Mouse (Mus musculus) right cerebral cortex, postnatal 14 days (tissue): ENCODE measurements around the gene Pde5a.

Experiments
- DNase-seq: peaks from one replicate; pipeline ENCODE4 v3.0.0; 2022

The Pde5a gene

DNA sequence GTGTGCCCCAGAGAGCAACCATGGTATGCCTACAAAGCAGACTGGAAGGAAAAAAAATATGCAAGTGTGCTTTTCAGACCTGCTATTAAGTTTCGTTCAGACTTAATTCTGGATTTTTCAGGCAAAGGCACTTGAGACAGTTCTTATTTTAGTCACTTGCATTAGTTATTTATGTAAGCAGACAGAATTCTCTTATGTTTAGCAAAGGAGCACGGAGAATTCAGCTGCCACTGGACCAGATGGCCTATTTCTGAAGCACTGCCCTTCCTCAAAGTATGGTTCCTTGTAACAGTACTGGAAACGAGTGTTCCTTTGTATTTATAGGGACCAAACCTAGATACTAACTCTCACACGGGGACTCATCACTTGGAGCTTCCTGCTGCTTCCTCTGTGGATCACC lies 38.2 kb downstream of the Pde5a start:
- DNase-seq: no peak

DNA sequence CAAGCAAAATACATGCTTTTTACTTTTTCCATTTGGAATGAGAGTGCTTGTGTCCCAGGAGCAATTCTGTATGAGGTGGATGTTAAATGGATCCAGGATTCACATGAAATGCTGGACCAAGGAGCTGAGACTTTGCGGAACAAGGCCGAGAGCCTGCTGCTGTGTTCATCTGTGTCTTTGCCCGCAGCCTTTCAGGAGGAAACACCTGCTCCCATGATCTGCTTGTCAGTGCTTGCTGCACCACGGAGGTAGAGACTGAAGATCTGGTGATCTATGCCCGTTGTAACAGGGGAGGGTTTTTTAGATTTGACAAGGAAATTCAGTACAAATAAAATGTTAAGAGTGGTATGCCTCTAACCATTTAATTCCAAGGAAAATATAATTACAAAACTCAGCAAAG lies 39.1 kb downstream of the Pde5a start:
- DNase-seq: no peak

DNA sequence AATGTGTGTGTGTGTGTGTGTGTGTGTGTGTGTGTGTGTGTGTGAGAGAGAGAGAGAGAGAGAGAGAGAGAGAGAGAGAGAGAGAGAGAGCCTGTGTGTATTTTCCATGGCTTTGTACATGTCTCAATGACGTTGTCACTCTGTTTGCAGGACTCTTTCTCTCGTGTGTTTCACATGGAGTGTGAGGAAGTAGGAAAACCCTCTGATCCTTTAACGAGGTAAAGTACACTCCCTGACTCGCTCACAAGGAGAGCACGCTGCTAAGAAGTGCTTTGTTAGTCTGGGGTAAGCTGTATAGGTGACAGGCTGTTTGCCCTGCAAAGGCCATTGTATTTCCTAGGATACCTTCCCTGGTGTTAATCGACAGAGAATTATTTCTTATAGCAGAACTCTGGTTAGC lies 52.7 kb downstream of the Pde5a start:
- no peak for DNase-seq

DNA sequence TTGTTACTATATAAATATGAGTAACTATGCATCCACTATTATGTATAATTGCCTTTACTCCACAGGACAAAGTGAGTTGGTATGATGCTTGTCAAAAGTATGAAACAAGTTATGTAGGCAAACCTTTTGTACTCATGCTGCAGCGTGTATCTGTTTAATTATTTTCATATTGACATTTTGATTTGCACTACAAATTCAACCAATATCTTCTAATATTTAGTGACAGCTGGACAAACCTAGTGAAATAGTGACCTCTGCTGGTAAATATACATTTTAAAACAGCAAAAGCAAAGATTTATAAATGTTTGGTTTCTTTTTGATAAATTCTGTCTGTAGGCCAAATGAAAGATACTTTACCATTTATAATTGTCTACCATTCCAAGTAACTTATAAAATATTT lies 55.5 kb downstream of the Pde5a start:
- DNase-seq: no peak

DNA sequence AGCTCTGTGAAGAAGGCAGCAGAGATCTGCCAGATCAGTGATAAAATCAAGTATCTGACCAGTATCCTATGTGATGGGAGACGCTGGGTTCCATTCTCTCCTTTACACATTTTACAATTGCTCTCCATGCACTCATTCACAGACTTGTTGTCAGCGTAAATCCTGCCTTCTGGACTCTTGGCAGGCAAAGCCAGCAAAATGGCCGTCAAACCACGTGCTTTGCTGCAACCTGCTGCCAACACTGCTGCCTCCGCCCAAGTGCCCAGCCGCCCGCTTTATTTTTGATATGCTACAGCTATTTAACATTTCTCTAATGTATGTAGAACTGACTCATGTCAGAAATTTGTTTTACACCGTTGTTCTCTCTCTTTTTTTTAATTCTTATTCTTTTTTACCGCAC lies 59.6 kb downstream of the Pde5a start:
- DNase-seq: peak; percentile 47

DNA sequence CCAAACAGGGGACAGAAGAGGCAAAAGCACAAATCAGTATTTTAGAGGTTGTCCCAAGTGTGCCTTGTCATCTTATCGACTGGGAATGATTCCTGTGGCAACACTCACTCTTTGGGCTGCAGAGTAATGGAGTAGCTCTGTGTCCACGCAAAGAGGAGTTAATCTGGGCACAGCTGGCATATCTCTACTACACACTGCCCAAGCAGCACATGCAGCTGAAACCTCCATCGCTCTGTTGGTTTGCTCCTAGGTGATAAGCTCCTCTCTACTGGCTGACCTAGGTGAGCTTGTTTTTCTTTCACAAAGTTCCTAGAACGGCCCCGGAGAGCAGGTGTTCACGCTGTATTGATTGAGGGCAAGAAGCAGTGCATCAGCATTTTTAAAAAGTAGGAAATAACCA lies 60.8 kb downstream of the Pde5a start:
- no peak for DNase-seq

DNA sequence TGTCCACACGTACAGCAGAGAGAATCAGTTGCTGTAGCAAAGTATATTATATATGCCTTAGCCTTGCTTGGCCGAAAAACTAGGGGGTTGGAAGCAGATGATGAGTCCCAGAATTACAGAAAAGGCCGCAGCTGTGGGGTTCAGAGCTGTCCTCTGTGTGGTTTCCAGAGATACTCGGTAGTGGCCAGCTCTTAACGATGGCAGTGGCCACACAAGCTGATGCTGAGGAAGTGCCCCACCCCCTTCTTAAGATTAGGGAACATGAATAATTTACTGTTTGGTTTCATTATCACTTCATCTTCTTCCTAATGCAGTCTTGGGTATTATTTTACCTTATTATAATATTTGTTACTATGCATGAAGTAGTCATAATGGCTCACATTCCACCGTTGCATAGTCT lies 71.3 kb downstream of the Pde5a start:
- no peak for DNase-seq

DNA sequence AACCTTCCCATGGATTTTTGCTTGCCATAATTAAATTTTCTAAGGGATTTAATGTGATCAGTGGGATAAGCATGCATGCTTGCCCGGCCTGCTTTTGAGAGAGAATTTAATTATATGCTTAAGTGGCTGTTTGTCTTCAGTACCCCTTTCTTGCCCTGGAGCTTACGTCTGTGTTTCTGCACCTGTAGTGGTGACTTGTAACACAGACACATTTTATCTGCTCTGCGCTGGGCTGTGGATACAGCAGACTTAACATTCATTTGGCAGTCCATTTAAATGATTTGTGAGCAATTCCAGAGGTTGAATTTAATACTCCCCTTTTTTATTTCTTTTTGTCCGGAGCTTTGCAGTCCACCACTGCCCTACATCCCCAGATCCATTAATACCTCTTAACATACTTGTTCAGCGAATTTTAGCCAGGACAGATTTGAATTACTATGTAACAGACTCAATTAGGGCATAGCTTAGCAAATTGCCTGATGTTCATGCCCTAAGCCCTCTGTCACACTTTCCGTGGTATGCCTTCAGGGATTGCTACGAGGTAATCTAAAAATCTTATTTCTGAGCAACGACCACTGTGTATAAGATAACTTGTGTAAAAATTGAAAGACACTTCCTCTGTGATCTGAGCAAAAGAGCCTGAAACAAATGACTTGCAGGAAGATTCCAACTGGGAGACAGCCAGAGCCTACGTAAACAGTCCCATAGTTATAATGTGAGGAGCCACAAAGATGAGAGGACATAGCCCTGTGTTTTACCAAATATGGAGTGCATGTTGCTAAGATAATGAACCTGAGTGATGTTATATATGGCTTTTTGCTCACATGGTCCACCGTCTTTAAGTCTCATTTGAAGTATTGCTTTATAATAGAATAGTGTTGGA lies 72.0 kb downstream of the Pde5a start:
- DNase-seq: no peak

DNA sequence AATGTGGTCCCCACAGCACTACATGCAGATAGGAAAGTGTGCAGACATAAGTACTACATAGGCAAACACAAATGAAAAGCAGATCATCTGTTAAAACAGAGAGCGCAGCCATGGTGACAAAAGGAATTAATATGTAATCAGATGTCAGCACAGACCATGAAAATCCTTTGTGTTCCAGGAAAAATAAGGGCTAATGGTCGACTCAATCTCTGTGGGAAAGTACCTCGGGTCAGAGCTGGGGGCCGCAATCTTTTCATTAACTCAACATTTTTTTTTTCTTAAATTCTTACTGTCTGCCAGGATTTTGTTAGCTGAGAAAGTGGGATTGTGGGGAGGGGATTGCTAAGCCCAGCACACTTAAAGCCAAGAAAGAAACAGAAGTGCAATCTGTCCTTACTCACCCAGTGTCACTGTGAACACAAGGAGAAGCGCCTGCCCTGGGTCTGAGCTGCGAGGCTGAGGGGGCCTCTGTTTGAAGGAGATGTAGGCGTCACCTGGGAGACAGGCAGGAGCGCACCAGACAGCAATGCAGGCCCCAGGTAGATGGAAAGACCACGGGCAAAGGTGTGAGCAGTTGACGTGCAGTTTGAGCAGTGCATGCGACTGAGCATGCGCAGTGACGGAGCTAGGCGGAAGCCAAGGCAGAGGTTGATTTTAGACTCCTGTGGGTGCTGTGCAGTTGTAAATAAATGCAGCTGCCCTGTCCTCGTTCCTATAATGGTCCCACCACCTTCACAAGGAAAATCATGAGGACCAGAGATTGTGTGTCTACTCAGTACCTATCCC lies 72.9 kb downstream of the Pde5a start:
- no peak for DNase-seq

DNA sequence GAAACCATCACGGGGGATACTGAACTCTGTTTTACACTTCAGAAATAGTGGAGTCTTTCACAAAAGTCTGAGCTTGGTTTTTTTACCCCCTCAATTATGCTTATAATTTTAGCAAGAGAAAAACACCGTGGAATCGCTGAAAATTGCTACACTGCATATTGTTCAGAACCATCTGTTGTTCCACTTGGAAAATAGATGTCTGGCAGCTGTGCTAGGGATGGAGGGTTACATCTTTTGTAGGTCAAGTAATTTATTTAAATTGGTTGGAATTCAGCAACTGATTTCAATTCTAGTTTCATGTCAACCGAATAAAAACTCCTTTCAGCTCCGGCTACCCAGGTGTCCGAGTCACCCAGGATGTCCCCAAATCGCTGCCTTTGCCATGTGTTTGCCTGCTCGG lies 78.6 kb downstream of the Pde5a start:
- no peak for DNase-seq

DNA sequence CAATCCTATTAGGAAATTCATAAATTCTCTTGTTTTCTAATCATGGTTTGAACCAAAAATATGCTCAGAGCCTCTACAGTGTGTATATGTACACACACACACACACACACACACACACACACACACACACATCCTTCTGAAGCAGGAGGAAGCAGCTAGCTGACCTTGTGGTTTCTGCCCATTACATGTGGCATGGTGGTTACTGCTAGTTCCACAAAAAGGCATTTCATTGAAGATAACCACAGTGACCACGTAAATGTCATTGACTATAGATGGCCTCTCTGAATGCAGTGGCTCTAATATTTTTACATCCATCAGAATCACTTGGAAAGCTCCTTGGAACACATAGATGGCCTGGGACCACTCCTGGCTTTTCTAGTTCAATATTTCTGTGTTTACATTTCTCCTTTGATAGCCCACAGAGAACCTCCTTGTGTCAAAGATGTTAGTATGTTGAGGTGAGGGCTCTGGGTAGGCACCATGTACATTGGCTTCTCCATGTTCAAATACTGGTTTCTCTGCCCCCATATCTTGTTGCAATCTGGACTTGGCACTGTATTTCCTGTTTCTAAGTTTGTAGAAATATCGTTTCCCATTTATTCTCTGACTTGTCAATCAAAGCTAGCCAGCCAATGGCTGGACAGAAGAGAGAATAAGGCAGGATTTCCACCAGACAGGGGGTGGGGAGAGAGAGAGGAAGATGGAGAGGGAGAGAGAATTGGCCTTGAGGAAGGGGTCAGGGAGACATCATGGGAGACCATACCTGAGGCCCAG lies 81.5 kb downstream of the Pde5a start:
- no peak for DNase-seq

DNA sequence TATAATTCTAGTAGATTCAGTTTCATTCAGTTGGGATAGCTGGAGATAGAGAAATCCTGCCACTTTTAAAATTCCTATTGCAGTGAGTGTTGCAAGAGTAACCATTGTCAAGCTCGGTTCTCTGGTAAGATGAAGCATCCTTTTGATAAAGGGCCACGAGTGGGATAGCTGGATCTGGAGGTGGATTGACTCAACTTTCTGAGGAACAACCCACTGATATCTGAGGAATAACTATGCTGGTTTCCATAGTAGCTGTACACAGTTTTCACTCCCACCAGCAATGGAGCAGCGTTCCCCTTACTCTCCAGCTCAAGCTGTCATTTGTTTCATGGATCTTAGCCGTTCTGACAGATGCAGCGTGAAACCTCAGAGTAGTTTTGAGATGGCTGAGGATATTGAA lies 82.2 kb downstream of the Pde5a start:
- no peak for DNase-seq

DNA sequence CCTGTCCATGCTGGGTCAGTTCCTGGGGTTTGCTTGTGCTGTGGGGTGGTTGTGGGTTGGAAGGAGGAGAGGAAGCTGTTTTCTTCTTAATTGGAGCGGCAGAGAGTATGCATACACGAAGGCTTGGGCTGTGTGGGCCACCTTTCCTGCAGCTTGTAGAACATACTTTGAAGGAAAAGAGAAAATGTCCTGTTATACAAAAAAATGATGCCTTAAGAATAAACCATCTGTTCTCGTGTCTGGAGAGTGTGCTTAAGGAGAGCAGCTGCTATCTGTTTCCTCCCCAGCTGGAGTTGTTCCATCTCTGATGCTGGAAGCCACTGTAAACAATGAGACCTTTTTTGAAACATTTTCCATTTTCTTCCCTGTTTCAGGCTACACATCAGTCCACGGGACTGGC lies 85.8 kb downstream of the Pde5a start:
- DNase-seq: peak; percentile 8

DNA sequence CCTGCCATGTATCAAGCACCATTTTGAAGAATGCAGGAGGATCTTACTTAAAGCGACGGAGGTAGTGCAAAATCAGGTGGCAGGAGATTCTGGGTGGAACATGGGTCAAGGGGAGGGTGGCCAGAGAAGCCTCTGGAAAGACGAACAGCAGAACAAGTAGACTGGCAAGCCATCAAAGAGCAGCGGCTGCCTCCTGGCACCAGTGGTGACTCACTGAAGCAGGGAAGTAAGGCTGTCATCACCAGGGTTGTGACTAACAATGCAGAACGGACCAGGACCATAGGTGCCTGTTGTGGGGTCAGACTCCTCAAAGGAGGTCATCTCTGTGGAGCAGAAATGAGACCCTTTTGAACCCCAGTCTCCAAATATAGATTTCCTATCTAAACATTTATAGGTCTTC lies 89.5 kb downstream of the Pde5a start:
- DNase-seq: no peak

DNA sequence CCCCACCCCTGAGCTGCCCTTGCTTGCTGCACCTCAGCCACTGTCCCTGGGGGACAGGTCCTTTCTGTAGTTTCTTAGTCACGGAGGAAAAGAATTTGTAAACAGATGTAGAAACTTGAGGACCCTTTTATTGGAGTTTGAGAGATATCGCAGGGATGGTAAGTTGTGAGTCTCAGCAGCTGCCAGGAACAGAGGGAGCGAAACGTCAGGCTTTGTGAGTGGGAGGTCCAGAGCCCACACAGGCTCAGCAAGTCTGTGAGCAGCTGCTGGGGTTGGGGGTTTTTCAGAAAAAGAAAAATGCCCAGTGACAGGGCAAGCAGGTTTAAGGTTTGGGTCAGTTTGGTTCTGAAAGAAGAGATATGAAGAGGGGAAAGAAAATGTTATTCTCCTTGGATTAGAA lies 92.0 kb downstream of the Pde5a start:
- no peak for DNase-seq

DNA sequence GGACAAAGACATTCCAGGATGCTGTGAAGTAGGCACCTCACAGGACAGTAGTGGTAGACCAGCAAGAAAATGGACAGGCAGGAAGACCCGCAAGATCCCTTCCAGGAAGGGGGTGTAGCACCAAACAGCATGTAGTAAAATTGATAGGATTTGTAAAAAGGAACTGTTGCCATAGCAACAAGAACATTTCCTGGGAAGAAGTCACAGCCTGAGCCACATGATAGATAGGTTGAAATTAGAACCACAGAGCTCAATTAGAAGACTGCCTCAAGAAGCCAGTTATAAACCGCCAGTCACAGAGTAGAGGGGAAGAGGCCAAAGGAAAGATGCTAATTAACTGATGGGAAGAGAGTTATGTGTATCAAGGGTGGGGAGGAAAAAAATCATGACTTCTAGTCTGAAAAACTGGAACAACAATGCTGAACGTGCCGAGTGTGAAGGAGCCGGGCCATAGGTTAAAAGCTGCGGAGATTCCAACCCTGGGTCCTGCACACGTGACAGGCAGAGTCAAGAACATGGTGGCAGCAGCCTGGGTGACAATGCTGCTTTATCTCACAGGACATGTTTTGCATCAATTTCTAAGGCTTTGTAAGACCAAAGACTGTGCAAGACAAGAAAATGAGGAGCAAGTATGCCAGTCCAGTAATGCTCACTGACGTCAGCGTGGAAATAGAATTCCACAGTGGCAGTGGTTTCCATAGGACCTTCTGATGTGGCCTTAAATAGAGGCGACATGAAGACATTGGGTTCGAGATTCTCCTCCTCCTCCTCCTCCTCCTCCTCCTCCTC lies 99.7 kb downstream of the Pde5a start:
- no peak for DNase-seq

DNA sequence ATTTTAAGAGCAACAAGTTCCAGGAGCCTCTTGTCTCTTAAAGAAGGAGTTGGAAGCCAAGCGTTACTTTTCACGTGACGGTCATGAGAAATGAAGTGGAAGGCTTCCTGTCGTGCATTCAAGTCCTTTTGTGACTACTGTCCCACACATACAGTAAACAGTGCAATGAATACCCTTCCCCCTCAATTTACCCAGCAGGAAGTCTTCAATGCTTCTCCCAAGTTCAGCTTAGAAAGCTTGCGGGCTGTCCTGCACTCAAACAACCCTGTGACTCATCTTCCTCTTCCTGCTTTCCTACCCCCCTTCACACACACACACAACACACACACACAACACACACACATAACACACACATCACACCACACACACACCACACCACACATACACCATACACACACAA lies 105.8 kb downstream of the Pde5a start:
- DNase-seq: no peak

DNA sequence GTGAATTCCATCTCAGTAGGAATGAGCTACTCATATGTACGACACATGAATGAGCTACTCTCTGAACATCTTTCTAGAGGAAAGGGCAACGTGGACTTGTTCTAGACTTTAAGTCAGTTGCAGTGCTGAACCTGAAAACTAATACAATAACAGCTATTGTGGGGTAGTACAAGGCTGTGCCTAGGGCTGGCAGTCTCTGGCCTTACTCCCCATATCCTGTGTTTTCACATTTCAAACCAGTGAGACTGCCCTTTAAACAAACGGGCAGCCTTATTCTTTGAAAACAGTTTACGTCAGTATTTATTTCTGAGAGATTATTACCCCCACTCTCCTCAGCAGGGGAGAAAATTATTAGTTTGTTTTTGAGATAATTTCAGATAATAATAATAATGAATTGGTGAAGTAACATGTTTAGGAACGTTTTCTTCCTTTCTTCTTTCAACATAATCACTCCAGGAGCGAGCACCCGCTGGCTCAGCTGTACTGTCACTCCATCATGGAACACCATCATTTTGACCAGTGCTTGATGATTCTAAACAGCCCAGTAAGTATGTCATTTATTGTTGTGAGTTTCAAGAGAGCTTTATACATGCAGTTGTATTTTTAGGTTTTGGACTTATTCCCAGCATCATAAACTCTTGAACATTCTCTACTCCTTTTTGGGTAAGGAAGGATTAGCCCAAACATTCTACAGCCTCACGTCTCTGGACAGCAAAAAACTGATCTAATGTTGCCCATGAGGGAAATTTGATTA lies 106.5 kb downstream of the Pde5a start:
- no peak for DNase-seq

DNA sequence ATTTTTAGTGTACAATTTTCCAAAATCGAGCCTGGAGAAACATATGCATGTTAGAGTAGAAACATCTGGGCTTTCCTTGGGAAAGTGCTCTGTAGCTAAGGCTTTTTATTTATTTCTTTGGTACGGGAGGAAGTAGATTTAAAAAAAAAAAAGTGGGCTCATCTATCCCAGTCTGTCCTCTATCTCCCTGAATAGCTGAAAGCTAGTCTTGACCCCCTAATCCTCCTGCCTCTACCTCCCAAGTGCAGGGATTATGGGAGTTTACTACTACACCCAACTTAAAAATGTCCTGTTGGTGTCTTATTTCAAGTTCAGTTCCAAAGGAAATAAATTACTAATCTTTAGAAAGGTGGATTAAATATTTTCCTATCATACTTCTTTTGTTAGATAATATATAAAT lies 108.9 kb downstream of the Pde5a start:
- no peak for DNase-seq

DNA sequence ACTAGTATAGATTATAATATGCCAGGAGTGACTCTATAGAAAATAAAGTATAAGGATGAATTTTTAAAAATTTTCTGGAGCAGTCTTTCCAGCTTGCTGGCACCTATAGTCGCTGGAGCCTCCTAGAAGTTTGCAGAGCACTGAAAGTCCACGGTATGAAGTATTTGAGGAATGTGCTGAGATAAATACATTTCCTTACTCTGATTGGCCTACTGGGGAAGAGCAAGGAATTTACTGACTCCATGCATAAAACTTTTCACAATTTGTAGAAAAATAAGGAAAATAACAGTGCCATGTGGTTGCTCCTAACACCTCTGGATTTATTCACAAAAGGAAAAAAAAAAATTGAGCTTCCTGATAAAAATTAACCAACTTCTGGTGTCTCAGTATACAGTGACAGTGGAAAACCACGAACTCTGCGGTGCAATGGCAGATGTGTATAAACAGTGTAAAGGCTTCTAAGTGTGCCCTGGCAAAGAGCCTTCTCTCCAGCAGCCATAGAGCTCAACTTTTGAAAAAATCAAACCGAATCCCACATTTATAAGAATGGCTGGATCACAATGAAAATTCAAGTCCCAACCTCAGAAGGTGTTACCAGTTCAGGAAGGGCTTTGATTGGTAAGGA lies 119.8 kb downstream of the Pde5a start:
- DNase-seq: no peak

DNA sequence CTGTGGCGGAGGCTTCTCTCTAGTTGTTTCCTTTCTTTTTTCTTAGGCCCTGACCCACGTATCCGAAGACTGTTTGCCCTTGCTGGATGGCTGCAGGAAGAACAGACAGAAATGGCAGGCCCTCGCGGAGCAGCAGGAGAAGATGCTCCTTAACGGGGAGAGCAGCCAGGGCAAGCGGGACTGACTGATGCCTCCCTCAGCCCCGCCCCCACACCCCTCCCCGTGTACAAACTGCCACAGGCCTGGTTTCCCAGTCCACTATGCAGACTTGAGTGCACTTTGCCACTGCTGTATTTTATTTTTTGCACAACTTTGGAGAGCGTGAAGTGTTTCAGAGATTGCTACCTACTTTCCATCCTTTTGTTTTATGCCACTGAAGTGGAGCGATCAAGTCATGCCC lies 126.4 kb downstream of the Pde5a start:
- no peak for DNase-seq

DNA sequence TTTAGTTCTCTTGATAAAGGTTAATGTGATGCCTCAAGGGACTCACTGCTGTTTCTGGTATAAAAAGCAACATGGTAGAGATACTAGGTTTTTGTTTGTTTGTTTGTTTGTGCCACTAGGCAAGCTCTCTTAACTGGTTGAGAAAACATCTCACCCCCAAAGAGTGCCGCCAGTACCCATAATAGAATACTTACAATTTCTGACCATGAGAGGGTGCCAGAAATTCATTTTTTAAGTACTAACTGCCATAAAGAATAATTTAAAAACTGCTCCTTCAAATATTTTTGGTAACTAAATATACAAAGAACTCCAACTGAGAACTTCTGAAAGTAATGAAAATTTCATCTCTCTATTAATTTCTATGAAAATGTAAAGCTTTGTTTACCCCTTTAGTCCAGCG lies 131.1 kb downstream of the Pde5a start:
- DNase-seq: no peak
